Mouse (Mus musculus) heart, embryonic 11.5 days (tissue): ENCODE measurements at regions not wholly inside any gene's neighbourhood (a gene's known extent, or its start where the extent isn't known, plus 50 kb on each side); places are given as distances from the start of the nearest gene placed in this dataset.

ENCODE experiments used
- ATAC-seq: fragments of 200-750 bp; cut with Nextera tagmentation; replicated peaks from 2 replicates; pipeline ENCODE4 v1.8.0; 2017; ENCODE audit warnings: moderate library complexity; ENCODE audit not compliant: insufficient number of reproducible peaks, low FRiP score, low TSS enrichment
- H3K27ac ChIP-seq: fragments of 300-500 bp; sonication (generic); 2 replicates; pipeline ENCODE4 v1.5.1; 2014; ENCODE audit warnings: mild to moderate bottlenecking, low read depth, low read length
- H3K27me3 ChIP-seq: fragments of 300-500 bp; sonication (generic); 2 replicates; pipeline ENCODE4 v1.6.1; 2014; ENCODE audit warnings: mild to moderate bottlenecking, low read length, mixed read lengths; ENCODE audit not compliant: control insufficient read depth, insufficient read depth
- H3K36me3 ChIP-seq: fragments of 300-500 bp; sonication (generic); 2 replicates; pipeline ENCODE4 v1.6.1; 2014; ENCODE audit warnings: mild to moderate bottlenecking, low read length, moderate library complexity, mixed read lengths; ENCODE audit not compliant: control insufficient read depth, insufficient read depth
- H3K4me1 ChIP-seq: fragments of 300-500 bp; sonication (generic); 2 replicates; pipeline ENCODE4 v1.6.1; 2014; ENCODE audit warnings: low read length; ENCODE audit not compliant: control insufficient read depth, insufficient read depth
- H3K4me2 ChIP-seq: fragments of 300-500 bp; sonication (generic); 2 replicates; pipeline ENCODE4 v1.6.1; 2014; ENCODE audit warnings: mild to moderate bottlenecking, moderate library complexity
- H3K4me3 ChIP-seq: fragments of 300-500 bp; sonication (generic); 2 replicates; pipeline ENCODE4 v1.5.1; 2014; ENCODE audit warnings: low read depth, low read length
- H3K9ac ChIP-seq: fragments of 300-500 bp; sonication (generic); 2 replicates; pipeline ENCODE4 v1.6.1; 2014; ENCODE audit warnings: mild to moderate bottlenecking, low read depth, low read length, moderate library complexity
- H3K9me3 ChIP-seq: fragments of 300-500 bp; sonication (generic); replicated peaks from 2 replicates; pipeline ENCODE4 v1.6.1; 2016; ENCODE audit warnings: low read length; ENCODE audit not compliant: control insufficient read depth
- WGBS: fragments of 180-500 bp; shearing (Covaris S2); extraction: QIAGEN DNeasy Blood & Tissue Kit; methylation state at CpG from one replicate; pipeline ENCODE4 v1.1.7; 2014; ENCODE audit not compliant: insufficient replicate concordance; 5-methylcytosine and 5-hydroxymethylcytosine counted together

- no peak overlapping the region for H3K4me2 ChIP-seq
- no peaks in the 10 kb centered on the region for H3K36me3 ChIP-seq
- no peak for ATAC-seq
- no peak overlapping the region for H3K4me3 ChIP-seq
- no peaks in the 10 kb centered on the region for H3K4me1 ChIP-seq
- H3K27me3 ChIP-seq: no peaks in the 10 kb centered on the region
- 61% methylated on average over 1 of the region's 1 CpGs for WGBS
- no peak overlapping the region for H3K9ac ChIP-seq
- no peak overlapping the region for H3K27ac ChIP-seq
- no peaks in the 10 kb centered on the region for H3K9me3 ChIP-seq
Measured at GRCm38 (mm10) chr8:126214571-126214970, 83.8 kb upstream of the Slc35f3 start.

- Histone ChIP-seq H3K9me3 (no peaks in the 10 kb centered on the region), H3K4me1 (no peaks in the 10 kb centered on the region), H3K4me2 (no peak overlapping the region), H3K9ac (no peak overlapping the region), H3K27ac (no peak overlapping the region), H3K4me3 (no peak overlapping the region), H3K36me3 (no peaks in the 10 kb centered on the region), H3K27me3 (no peaks in the 10 kb centered on the region)
- no peak for ATAC-seq
- WGBS: 86% methylated on average over 5 of the region's 5 CpGs
Measured at GRCm38 (mm10) chr8:126216391-126216790, 82.0 kb upstream of the Slc35f3 start.

GRCm38 (mm10) chr8:126221631-126222030 is 76.7 kb upstream of the Slc35f3 start:
- Histone ChIP-seq H3K27me3 (no peaks in the 10 kb centered on the region), H3K9me3 (no peaks in the 10 kb centered on the region), H3K4me1 (no peaks in the 10 kb centered on the region), H3K36me3 (no peaks in the 10 kb centered on the region), H3K4me3 (no peak overlapping the region), H3K27ac (no peak overlapping the region), H3K9ac (no peak overlapping the region), H3K4me2 (no peak overlapping the region)
- 42% methylated on average over 1 of the region's 1 CpGs for WGBS
- ATAC-seq: no peak

- Histone ChIP-seq H3K4me3 (no peak overlapping the region), H3K9ac (no peak overlapping the region), H3K4me1 (no peaks in the 10 kb centered on the region), H3K27me3 (no peaks in the 10 kb centered on the region), H3K9me3 (no peaks in the 10 kb centered on the region), H3K36me3 (no peaks in the 10 kb centered on the region), H3K4me2 (no peak overlapping the region), H3K27ac (no peak overlapping the region)
- ATAC-seq: no peak
- WGBS: 89% methylated on average over 1 of the region's 1 CpGs
Measured at GRCm38 (mm10) chr8:126231801-126232200, 66.6 kb upstream of the Slc35f3 start.

GRCm38 (mm10) chr8:126232521-126232920 is 65.8 kb upstream of the Slc35f3 start:
- Histone ChIP-seq H3K9ac (no peak overlapping the region), H3K4me3 (no peak overlapping the region), H3K9me3 (no peaks in the 10 kb centered on the region), H3K27me3 (no peaks in the 10 kb centered on the region), H3K36me3 (no peaks in the 10 kb centered on the region), H3K27ac (no peak overlapping the region), H3K4me2 (no peak overlapping the region), H3K4me1 (no peaks in the 10 kb centered on the region)
- 60% methylated on average over 7 of the region's 7 CpGs for WGBS
- ATAC-seq: no peak

- H3K9me3 ChIP-seq: no peaks in the 10 kb centered on the region
- no peak overlapping the region for H3K4me2 ChIP-seq
- H3K4me3 ChIP-seq: no peak overlapping the region
- no peaks in the 10 kb centered on the region for H3K36me3 ChIP-seq
- H3K27me3 ChIP-seq: no peaks in the 10 kb centered on the region; the same call in 1 of the 2 replicates
- no peak overlapping the region for H3K27ac ChIP-seq
- H3K9ac ChIP-seq: no peak overlapping the region
- no peaks in the 10 kb centered on the region for H3K4me1 ChIP-seq
- ATAC-seq: no peak
Measured at GRCm38 (mm10) chr8:126239684-126240083, 58.7 kb upstream of the Slc35f3 start.

- Histone ChIP-seq H3K27ac (no peak overlapping the region), H3K27me3 (no peaks in the 10 kb centered on the region), H3K9ac (no peak overlapping the region), H3K4me2 (no peak overlapping the region), H3K4me3 (no peak overlapping the region), H3K4me1 (no peaks in the 10 kb centered on the region), H3K9me3 (no peaks in the 10 kb centered on the region), H3K36me3 (no peaks in the 10 kb centered on the region)
- no peak for ATAC-seq
- WGBS: 34% methylated on average over 4 of the region's 4 CpGs
Measured at GRCm38 (mm10) chr8:126244321-126244720, 54.0 kb upstream of the Slc35f3 start.
